Mouse (Mus musculus) ES-Bruce4 (cell line): ENCODE data around the gene Cnot6.

Experiments
- CTCF ChIP-seq: IDR thresholded peaks from one replicate; pipeline ENCODE4 v1.8.1; 2011; ENCODE audit warnings: low read depth, low read length
- EP300 ChIP-seq: IDR thresholded peaks from 2 replicates; pipeline ENCODE4 v1.6.1; 2011; ENCODE audit warnings: low read depth, low read length; ENCODE audit not compliant: insufficient read depth
- POLR2A ChIP-seq: IDR thresholded peaks from one replicate; pipeline ENCODE4 v1.8.1; 2011; ENCODE audit warnings: low read length; ENCODE audit not compliant: insufficient read depth

- TF ChIP-seq CTCF (no peak), POLR2A (no peak), EP300 (no peak)
Measured at GRCm38 (mm10) chr11:49713336-49714334, 1.1 kb upstream of the Cnot6 start.
